Mouse (Mus musculus): ENCODE measurements around the gene Prss32.
"Not testable (repeated sequence)": the region's sequence is repeated elsewhere in the genome, so short reads cannot be mapped to it uniquely, and the experiment has no call there.

The Prss32 gene

GRCm38 (mm10) chr17:23843141-23843811 lies 379 bp upstream of the Prss32 start:
- DNase-seq, result no peak

GRCm38 (mm10) chr17:23850028-23850427 lies 6.4 kb downstream of the Prss32 start:
- DNase-seq, result no peak

GRCm38 (mm10) chr17:23850853-23851749 lies 7.4 kb downstream of the Prss32 start:
- peak; percentile 30 for DNase-seq

- DNase-seq, result no peak
Measured at GRCm38 (mm10) chr17:23853292-23853691, 9.6 kb downstream of the Prss32 start.

GRCm38 (mm10) chr17:23854229-23854765 lies 10.6 kb downstream of the Prss32 start:
- no peak for DNase-seq

GRCm38 (mm10) chr17:23857193-23857592 lies 13.5 kb downstream of the Prss32 start:
- DNase-seq, result no peak

GRCm38 (mm10) chr17:23857913-23858312 lies 14.3 kb downstream of the Prss32 start:
- no peak for DNase-seq

- DNase-seq, result no peak
Measured at GRCm38 (mm10) chr17:23862926-23863325, 19.3 kb downstream of the Prss32 start.

- no peak for DNase-seq
Measured at GRCm38 (mm10) chr17:23867756-23868155, 24.1 kb downstream of the Prss32 start, which contains the start of gene Prss21. Gene Prss21, plus strand, starts transcription at chr17:23868056.

- DNase-seq, result no peak
Measured at GRCm38 (mm10) chr17:23868513-23868912, 24.9 kb downstream of the Prss32 start.

GRCm38 (mm10) chr17:23873884-23874856 lies 30.5 kb downstream of the Prss32 start:
- DNase-seq, result peak; percentile 24

- DNase-seq, result peak; percentile 44
Measured at GRCm38 (mm10) chr17:23876741-23877140, 33.1 kb downstream of the Prss32 start.

GRCm38 (mm10) chr17:23877166-23877565 lies 33.5 kb downstream of the Prss32 start:
- no peak for DNase-seq

GRCm38 (mm10) chr17:23880576-23880975 lies 36.9 kb downstream of the Prss32 start, which contains the start of the genes Dcpp1 and Dcpp2:
Gene Dcpp1, plus strand, starts transcription at chr17:23880876.
Gene Dcpp2, plus strand, starts transcription at chr17:23880880.
- not testable (repeated sequence) for DNase-seq

Data from right cerebral cortex, adult 18-20 months (tissue).